ENCODE assay signal across 8 mouse cellular contexts in the genomic region with DNA sequence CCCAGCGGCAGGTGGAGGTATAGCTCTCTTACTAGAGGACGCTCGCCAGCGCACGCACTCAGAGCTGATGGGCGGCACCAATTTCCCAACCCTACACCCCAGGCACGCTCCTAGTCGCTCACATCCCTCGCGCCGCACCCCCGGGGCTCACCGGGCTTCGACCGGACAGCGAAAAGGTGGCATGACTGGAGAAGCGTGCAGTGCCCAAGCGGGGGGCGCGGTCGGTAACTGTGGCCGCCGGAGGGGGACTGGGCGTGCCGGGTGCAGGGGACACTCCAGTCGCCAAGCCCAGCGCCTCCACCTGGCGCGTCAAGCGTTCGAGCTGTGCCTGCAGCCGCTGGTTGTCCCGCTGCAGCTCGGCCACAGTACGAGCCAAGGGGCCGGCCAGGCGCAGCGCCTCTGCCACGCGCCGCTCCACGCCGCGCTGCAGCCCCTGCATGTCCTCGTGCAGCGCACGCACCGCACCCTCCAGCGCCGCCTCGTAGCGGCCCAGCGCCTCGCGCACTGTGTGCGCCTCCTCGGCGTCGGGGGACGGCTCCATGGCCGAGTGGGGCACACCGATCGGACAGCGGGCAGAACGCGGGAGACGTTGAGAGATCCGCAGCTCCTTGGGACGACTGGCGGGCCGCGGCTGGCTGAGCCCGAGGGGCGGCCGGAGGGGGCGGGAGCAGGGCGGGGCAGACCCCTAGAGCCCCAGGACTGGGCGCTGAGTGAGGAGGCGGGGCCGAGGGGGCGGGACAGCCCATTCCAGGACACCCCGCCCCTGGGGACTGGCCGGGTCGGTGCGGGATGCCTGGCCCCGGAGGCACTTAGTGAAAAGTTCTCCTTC. TPM values are rescaled to one million over a fixed set of nuclear protein-coding genes. Genes with fewer than 3 reads are reported as not detected.
DNase-seq lines count a peak whose midpoint lies in the region; ATAC-seq and TF ChIP-seq lines count a peak whose summit lies in the region.

A gene (minus strand): TSS at position 621 of the 829 bp plus-strand sequence.

- TF ChIP-seq CTCF in ES-Bruce4 (IDR thresholded peaks at IDR 0.05; ENCODE audit: low read depth, low read length), result peak; percentile 42
- peak; percentile 45; the same call in 1 of the 2 replicates for TF ChIP-seq CTCF in left cerebral cortex, adult 2 months (IDR thresholded peaks at IDR 0.05)

- peak; percentile 92 for ATAC-seq in hindbrain, embryonic 11.5 days (ENCODE audit: low FRiP score)

- H3K27me3 ChIP-seq in ES-Bruce4 (ENCODE audit: control insufficient read depth, insufficient read depth, low read length, poor library complexity, severe bottlenecking), result no peaks in the 10 kb centered on the region
- peaks cover 3% of the 10 kb centered on the region for H3K27me3 ChIP-seq in hindbrain, embryonic 11.5 days (ENCODE audit: control insufficient read depth, insufficient read depth, low read length)

- WGBS in hindbrain, embryonic 11.5 days, result under 1% methylated on average over 79 of the region's 86 CpGs

- peak; percentile 58 for DNase-seq in brain, adult 2 months (ENCODE audit: low read depth, low spot score)
- DNase-seq in frontal cortex, postnatal 36 days (ENCODE audit: low spot score in 2 of 2), result peak; percentile 15 to 20
- peak; percentile 84 for DNase-seq in hindbrain, embryonic 11.5 days (ENCODE audit: low spot score)
- peak; percentile 31 to 56 for DNase-seq in left cerebral cortex, adult 2 months (ENCODE audit: extremely low spot score in 1 of 2, low spot score in 2 of 2)
- peak; percentile 93 to 97 for DNase-seq in lung, postnatal 4 days
- peak; percentile 58 to 68 for DNase-seq in right cerebral cortex, postnatal 10 days (ENCODE audit: low spot score in 2 of 2)
- peak; percentile 87 for DNase-seq in urinary bladder, postnatal 25 days (ENCODE audit: low spot score)

- H3K36me3 ChIP-seq in ES-Bruce4 (ENCODE audit: control insufficient read depth, insufficient read depth, low read length, poor library complexity, severe bottlenecking), result no peaks in the 10 kb centered on the region
- no peaks in the 10 kb centered on the region for H3K36me3 ChIP-seq in hindbrain, embryonic 11.5 days (ENCODE audit: control insufficient read depth, insufficient read depth, low read length)

- intact Hi-C loops in left cerebral cortex, adult 2 months (cut with DNase I), result no loop called here

- peak; percentile 29 for TF ChIP-seq POLR2A in ES-Bruce4 (IDR thresholded peaks at IDR 0.05; ENCODE audit: insufficient read depth, low read length)

- H3K27ac ChIP-seq in ES-Bruce4 (ENCODE audit: insufficient read depth, low read length), result 0 out of 2 replicates have a peak within 1 kb of the TSS, but pooled peaks have one; percentile 37
- H3K27ac ChIP-seq in hindbrain, embryonic 11.5 days (ENCODE audit: low read depth, low read length), result no peak within 1 kb of the TSS
- no peak within 1 kb of the TSS for H3K27ac ChIP-seq in left cerebral cortex, adult 2 months

- peak within 1 kb of the TSS; percentile 71 for H3K4me3 ChIP-seq in ES-Bruce4 (ENCODE audit: low read depth, low read length)
- H3K4me3 ChIP-seq in hindbrain, embryonic 11.5 days (ENCODE audit: low read depth, low read length), result peak within 1 kb of the TSS; percentile 58
- H3K4me3 ChIP-seq in left cerebral cortex, adult 2 months, result peak within 1 kb of the TSS; percentile 53

- peak within 1 kb of the TSS; percentile 29 for H3K9ac ChIP-seq in ES-Bruce4 (ENCODE audit: low read depth, poor library complexity, severe bottlenecking)
- peak within 1 kb of the TSS; percentile 49; the same call in 1 of the 2 replicates for H3K9ac ChIP-seq in hindbrain, embryonic 11.5 days (ENCODE audit: low read depth, low read length)

- peak within 1 kb of the TSS; percentile 98 for H3K4me2 ChIP-seq in hindbrain, embryonic 11.5 days (replicated peaks; ENCODE audit: low read depth, low read length)

- no peak for TF ChIP-seq EP300 in ES-Bruce4 (IDR thresholded peaks at IDR 0.05; ENCODE audit: insufficient read depth, low read depth, low read length)

- peaks cover 4% of the 10 kb centered on the region for H3K4me1 ChIP-seq in ES-Bruce4 (ENCODE audit: control insufficient read depth, insufficient read depth, low read length)
- no peaks in the 10 kb centered on the region; the same call in 1 of the 2 replicates for H3K4me1 ChIP-seq in hindbrain, embryonic 11.5 days (replicated peaks; ENCODE audit: control insufficient read depth, insufficient read depth, low read length)

- H3K9me3 ChIP-seq in ES-Bruce4 (replicated peaks; ENCODE audit: control insufficient read depth, insufficient read depth, low read length, poor library complexity, severe bottlenecking), result no peaks in the 10 kb centered on the region
- no peaks in the 10 kb centered on the region for H3K9me3 ChIP-seq in hindbrain, embryonic 11.5 days (ENCODE audit: control insufficient read depth, low read length)

RNA-seq across cellular contexts. Expression of the gene that starts here (rescaled TPM):
- 19.7 and 24.3 TPM in 2 replicates for polyA plus RNA-seq in ES-Bruce4 (2011; ENCODE audit: insufficient read depth, insufficient read length, low read depth, missing spikeins)
- 4.7 and 8.7 TPM in 2 replicates for polyA plus RNA-seq in hindbrain, embryonic 11.5 days (2014; fragmentation: Nextera tagmentation; extraction: Ambion mirVana)
- 1 to 10 TPM in 1 of 2 experiments, under 1 TPM in 1; 0.33 to 1.2 TPM for total RNA-seq in left cerebral cortex, adult 2 months (2021)

Comparison
In these comparisons a context has a peak if more than half of its experiments do, and no peak if none do; other contexts are left out.
1. DNase-seq: peak in every context shown above with its lines; median percentile 95 in lung, postnatal 4 days; 87 in urinary bladder, postnatal 25 days; 84 in hindbrain, embryonic 11.5 days; 63 in right cerebral cortex, postnatal 10 days; 58 in brain, adult 2 months; 44 in left cerebral cortex, adult 2 months; 18 in frontal cortex, postnatal 36 days.